Mouse (Mus musculus) layer of hippocampus, postnatal 10 days (tissue): Measurements from ENCODE around the gene Ano1. TPM values are rescaled to one million over a fixed set of nuclear protein-coding genes. Genes with fewer than 3 reads are reported as not detected.

Source experiments
- DNase-seq, 2 experiments: peaks; one replicate each; pipeline ENCODE4 v3.0.0; 2021; ENCODE audit warnings: low spot score in 2 of 2
- total RNA-seq, 2 experiments: library from RNA; stranded (reverse); gene quantifications; 2 replicates each; pipeline ENCODE4 v1.2.3; 2021

Gene Ano1
- total RNA-seq, 2 experiments from 2014 or later: 3.6 to 5.0 TPM

DNA sequence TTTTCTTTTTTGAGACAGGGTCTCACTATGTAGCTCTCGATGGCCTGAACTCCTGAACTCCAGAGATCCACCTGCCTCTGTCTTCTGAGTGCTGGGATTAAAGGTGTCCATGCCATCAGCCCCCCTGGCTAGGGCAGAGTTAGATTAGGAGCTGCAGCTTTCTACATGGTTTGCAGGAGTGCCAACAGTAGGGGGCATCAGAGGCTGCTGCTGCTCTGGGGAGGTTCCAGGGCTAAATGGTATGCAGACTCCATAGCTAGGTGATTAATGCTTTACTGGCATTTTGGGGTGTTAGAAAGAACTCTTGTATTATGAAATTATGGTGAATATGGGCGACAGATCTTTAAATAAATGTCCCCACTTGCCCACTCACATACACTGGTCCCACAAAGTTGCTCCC is 164.5 kb downstream of the Ano1 start:
- peak; percentile 69 to 78 for DNase-seq

DNA sequence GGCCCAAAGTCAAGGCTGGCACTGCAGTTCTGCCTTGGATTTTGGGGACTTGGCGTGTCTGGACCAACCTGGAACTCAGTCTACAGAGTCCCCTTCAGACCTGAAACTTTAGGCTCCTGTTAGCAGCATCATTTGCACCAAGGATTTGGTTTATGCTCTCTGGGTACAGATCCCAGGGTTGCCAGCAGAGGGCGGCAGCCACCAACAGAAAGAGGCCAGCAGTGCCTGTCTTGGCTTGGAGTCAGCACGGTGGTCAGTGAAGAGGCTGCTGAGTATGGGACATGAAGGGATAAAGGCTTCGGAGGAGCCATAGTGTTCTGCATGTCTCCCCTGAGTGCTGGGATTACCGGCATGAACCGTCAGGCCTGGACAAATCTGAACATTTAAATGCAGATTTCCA is 166.1 kb downstream of the Ano1 start:
- peak; percentile 88 for DNase-seq

DNA sequence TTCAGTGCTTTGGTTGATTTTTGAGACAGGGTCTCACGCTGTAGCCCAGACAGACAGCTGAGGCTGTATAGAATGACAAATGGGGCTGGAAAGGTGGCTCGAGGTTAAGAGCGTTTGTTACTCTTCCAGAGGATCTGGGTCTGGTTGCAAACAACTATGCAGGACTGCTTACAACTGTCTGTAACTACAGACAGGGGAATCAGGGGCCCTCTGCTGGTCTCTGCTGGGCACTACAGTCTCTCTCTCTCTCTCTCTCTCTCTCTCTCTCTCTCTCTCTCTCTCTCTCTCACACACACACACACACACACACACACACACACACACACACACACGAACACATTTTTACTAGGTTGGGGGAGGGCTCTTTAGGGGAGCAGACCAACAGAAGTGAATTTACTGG is 168.2 kb downstream of the Ano1 start:
- DNase-seq: peak; percentile 49 to 67

DNA sequence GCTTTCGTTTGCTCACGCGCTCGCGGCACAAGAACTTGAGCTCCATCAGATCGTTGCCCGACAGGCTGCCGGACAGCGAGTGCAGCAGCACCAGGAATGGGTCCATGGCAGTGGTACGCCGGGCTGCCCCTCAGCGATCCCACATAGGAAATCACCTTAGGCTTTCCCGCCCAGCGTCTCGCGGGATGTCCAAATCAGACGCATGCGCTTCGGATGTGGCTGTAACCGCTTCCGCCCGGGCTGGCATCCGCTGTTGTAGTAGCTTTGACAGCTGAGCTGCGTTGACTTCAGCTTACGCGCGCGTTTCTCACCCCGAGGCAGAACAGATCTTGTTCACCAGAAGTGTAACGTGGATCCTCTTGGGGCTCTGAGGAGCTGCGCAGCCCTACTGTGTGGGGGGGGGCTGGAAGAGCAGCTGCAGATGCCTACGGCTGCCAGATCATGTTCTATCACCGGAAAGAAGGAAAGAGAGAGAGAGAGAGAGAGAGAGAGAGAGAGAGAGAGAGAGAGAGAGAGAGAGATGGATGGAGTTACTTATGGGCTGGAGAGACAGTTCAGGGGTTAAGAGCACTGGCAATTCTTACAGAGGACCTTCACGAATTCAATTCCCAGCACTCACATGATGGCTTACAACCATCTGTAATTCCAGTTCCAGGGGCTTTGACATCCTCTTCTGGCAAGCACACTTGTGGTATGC is 169.3 kb downstream of the Ano1 start, which contains the start of gene Fadd:
TSS of gene Fadd (minus strand) at position 180 of the 697 bp plus-strand sequence.
- peak; percentile 98 for DNase-seq

DNA sequence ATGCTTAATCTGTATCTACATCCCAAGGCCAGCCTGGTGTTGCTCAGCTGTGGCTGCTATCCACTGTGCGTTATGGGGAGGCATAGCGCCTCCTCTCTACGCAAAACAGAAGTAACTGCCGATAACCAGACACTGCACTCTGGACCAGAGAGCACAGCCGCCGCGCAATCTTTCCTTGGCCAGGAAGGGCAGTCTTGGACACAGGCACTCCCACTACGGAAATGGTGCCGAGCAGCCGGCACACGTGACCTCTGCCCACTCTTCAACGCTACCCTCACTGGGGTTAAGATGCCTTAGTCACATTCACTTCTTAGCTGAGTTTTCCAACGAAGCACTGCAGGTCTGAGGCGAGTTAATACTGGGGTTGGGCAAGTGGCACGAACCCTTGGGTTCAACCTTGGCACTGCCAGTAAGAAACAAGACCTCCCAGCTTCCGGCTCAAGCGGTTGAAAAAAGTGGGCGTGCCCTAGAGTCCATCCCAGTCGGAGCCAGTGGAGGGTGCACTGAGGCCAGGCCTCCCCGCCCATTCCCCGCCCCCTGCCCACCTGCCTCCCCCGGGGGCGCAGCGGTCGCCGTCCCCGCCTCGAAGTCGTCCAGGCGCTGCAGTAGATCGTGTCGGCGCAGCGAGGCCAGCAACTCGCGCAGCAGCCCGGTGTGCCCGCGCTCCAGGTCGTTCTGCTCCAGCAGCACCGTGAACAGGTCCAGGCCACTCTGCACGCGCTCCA is 170.1 kb downstream of the Ano1 start:
- DNase-seq: peak; percentile 65 to 71

DNA sequence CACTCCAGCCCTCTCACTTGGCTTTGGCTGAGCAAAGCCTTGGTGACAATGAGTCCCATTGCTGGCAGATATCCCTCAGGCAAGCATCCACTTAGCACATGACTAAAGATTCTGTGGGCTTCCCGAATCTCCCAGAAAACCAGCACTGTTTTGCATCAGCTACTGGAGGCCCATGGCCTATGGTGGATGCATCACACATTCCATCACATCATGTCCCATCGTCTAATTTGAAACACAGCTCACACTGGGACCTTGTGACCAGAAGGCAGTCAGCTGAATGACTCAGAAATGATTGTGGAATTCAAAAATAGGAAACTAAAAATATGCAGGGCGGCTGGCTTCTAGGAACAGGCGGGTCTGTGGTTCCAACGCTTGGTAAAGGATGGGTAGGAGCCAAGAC is 173.9 kb downstream of the Ano1 start:
- no peak for DNase-seq

DNA sequence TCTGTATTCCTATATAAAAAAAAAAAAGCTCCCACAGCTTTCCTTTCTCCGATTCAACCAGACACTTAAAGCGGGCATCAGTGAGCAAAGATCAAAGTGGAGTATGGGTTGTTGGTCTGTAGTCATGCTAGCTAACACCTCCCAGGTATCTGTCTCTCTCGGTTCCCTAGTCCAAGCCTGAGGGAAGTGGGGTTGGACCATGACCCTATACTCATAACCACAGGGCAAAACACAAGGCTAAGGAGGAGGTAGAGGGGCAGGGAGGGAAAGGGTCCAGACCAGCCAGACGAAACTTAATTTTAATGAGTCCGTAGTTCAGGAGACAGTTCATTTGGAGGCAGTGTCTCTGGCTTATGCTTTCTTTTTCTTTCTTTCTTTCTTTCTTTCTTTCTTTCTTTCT is 179.5 kb downstream of the Ano1 start:
- DNase-seq: no peak

DNA sequence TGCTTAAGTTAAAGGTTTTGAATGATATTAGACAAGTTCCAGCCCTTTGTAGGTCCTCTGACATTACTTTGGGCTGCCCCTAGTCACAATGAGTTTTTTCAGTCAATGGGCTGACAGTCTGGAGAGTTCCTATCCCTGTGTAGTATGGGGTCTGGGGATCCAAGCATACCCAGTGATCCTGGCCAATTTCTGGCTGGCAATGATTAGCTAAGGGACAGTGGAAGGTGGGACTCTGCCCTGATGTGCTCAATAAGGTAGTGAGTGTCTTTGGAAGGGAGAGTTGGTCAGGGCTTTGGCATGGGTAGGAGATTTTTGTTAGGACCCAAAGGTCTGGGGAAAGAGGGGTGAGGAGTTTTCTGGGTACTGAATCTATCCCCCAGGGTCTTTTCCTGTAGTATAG is 180.2 kb downstream of the Ano1 start:
- no peak for DNase-seq

DNA sequence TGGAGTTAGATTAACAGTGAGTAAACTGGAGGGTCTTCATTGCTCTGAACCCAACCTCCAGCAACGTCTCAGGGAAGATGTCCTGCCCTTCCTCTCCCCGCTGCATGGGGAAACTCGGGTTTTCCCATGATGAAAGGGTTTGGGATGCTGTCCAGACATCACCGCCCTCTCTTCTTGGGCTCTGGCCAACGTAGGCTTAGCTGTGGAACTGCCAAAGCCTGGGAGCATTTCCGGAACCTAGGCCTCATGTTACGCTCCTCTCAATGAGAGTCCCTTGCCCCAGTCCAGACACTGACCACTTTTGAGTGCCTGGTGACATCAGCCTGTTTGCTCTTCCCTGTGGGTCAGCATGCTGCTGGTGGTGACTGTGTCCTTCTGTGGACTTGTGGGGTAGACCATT is 182.3 kb downstream of the Ano1 start:
- DNase-seq: peak in 1 of 2 experiments; percentile 23

DNA sequence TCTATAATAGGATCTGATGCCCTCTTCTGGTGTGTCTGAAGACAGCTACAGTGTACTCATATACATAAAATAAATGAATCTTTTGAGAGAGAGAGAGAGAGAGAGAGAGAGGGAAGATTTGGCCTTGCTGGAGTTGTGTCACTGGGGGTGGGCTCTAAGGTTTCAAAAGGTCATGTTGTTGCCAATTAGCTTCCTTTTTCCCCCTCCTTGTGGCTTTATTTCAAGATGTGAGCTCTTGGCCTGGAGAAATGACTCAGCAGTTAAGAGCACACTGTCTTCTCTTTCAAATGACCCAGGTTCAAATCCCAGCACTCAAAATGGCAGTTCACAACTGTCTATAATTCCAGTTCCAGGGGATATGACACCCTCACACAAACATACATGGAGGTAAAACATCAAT is 183.7 kb downstream of the Ano1 start:
- DNase-seq: no peak

DNA sequence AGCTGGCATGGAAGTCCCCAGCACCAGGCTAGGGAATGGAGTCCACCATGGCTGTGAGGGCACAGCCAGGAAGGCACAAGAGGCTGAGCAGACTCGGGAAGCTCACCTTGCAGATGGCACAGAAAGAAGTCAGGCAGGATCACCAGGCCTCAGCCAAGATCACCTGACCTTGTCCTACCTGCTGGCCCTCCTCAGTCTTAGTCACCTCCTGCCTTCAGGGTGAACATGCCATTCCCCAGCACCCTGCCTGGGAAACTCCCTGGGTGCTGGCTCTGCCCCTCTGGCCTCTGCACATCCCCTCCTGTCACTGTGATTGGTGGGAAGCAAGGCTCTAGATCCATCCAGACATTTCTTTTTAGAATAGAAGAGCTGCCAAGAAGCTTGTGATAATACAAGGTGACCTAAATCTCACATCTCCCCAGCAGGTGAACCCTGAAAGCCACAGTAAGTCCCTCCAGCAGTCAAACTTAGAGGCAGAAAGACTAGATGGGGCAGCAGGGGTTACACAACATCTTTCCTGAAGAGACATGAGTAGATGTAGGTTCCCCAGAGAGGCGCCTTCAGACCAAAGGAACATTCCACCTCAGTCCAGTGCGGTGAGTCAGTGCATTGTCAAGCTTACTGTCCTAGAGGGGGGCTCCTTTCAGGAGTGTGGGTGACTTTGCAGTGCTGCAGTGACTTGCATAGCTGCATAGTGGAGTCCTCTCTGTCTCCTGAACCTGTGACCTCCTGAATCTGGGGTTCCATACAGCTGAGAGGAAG is 184.7 kb downstream of the Ano1 start:
- no peak for DNase-seq

DNA sequence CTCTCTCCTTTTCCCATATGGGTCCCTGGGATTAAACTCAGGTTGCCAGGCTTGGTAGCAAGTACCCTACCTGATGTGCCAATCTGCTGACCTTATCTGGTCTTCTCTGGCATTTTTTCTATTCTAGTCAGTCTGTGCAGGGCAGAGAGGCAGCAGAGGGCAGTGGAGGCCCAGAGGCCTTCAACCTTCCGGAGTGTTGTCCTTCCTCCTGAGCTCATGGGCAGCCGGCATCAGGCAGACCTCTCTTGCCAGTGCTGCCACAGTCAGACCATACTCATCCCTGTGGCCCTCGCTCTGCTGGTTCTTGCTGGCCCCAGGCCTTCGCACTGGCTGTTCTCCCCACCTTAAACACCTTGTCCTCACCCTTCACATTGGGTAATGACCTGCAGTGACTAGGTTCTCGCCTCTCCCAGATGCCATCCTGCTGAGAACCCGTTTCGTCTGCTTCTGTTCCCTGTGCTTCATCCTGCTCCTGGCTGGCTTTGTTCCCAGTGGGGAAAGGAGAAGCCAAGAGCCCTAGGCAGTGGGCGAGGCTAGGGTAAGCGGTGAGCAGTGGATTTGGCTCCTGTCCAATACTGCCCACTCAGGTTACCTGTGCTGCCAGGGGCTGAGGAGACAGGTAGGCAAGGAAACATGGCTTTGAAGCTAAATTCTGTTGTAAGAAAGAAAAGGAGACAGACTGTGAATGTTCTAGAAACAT is 188.2 kb downstream of the Ano1 start:
- no peak for DNase-seq

DNA sequence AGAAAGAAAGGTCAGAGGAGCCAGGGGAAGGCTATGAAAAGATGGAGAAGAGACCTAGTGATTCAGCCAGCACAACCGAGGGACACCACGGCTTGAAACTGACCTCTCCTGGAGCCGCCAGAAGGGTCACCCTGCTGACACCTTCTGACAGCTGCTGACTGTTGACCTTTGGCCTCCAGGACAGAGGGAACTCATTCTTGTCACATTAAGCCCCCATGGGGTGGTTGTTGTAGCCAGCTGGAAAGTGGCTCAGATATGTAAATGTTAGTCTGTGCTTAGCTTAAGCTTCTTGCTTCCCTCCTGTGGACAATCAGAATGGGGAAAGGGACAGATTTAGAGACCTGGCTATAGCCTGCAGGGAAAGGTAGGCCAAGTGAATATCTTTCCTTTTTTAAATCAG is 189.8 kb downstream of the Ano1 start:
- DNase-seq: no peak

DNA sequence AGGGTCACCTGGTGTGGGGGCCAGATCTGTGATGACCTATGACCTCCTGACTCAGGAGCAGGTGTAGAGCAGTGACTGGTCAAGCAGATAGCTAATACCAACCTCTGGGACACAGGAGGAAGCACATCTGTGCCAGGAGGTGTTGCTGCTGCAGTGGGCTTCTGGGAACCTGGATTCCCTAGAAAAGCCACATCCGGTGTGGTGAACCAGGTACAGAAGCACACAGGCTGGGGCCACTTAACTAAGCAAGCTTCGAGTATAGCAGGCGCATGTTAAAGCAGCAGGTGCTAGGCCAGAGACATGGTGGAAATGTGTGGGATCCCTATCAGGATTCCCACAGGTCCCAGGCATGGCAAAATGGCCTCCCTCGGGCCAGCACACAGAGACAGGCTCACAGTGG is 191.2 kb downstream of the Ano1 start:
- no peak for DNase-seq

DNA sequence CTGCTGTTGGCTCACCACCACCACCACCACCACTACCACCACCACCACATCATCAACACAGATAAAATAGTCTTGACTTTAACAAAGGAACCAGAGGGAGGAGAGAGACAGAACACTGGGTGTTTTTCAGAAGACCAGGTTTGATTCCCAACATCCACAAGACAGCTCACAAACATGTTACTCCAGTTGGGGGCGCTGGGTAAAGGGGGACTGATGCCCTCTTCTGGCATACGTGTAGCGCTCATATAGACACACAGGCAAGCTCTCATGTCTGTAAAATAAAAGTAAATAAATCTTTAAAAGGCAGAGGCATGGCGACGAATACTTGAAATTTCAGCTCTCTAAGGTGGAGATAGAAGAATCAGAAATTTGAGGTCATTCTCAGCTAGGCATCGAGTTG is 193.2 kb downstream of the Ano1 start:
- no peak for DNase-seq

DNA sequence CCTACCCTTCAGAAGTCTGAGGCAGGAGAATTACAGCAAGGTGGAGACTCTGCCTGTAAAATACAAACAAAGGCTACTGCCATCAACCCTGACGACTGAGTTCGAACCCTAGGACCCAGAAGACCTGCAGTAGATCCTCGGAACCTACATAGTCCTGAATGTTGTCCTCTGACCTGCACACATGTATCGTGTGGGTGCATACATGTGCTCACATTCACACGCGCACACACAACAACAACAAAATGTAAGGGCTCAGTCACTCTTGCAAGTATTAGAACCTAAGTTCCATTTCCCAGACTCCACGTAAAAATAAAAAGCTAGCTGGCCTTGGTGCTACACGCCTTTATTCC is 197.7 kb downstream of the Ano1 start:
- DNase-seq: no peak

DNA sequence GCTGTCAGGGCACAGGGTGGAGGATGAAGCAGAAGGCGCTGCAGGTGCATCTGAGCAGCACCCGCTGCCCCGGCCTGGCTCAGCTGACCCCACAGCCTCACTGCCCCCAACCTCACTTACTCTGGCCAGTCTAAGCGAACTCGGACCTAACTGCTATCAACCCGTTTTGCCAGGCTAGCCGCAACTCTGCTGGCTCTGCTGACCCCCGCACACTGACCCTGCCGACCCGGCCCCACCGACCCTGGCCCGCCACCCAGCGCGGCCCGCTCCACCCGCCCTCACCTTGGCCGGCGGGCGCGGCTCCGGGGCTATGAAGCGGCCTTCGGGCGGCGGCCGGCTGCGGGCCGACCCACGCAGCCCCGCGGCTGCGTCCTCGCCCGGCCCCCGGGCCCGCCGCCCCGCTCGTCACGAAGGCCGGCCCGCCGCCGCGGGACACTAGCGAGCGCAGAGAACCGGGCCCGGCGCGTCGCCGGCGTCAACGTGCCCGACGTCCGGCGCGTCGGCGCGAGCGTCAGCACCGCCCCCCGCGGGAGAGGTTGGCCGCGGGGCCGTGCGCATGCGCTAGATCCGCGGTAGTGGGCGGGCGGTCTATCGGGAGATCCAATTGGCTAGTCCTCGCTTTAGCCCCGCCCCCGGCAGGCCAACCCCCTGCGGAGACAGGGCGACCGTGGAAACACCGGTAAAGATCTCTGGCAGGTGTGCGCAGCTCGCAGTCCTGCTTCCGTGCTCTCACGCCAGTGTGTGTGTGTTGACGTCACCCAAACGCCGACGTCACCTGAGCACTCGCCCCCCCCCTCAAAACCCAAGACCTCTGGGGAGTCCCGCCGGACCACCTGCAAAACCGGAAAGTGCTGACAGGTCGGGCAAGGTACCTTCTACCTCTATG is 198.3 kb downstream of the Ano1 start, which contains the start of gene Ppfia1:
TSS of gene Ppfia1 (minus strand) at position 493 of the 886 bp plus-strand sequence.
- peak; percentile 98 to 99 for DNase-seq

DNA sequence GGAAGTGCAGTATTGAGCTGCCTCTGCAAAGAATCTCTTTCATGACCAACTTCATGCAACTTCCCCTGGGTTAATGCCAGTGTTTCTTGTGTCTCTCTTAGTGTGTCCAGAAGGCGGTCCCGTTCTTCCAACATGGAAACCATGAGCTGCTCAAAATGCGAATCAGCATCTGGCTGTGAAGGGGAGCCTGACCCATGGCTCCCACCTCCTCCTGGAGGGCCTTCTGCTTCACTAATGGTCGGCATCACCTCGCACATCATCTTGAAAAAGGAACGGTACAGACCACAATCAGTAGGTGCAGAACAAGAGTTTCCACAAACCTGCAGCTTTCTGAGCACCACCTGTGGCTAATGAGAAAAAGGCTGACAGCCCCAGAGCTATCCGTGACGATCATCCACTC is 199.5 kb downstream of the Ano1 start:
- no peak for DNase-seq

DNA sequence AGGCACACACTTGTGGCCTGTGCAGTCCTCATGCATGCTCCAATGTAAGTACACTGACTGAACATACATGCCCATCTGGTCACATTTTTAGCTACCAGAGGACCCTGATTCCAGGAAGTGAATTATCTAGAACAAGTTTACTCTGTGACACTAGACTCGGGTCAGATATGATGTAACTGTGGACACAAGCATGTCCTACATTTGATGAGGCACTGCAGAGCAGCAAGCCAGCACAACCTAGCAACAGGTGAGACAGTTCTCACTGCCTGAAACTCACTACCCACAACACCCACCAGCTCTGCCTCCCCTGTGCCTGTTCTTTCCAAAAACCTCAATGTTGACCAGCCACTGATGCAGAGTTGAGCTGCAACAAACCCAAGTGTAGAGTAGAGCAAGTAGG is 201.0 kb downstream of the Ano1 start:
- DNase-seq: no peak

DNA sequence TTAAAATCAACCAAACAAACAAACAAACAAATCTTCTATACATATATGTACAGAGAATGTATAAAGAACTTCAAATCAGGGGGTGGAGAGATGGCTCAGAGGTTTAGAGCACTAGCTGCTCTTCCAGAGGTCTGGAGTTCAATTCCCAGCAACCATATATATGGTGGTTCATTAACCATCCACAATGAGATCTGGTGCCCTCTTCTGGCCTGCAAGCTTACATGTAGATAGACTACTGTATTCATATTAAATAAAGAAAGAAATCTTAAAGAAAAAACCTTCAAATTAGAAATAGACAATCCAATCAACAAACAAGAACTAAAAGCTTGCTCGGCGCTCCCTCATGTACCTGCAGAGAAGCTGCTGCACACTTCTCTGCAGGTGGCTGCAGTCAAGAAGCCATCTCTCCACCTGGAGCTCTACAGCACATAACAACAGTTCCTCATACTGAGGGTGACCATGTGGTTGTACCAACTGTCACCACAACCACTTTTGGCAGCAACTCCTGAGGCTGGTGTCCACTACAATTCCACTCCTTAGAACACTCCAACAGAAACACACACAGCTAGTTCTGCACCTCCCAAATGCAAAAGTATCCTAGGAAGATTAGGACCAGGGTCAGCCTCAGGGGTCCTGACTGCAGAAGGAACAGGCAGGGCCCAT is 201.7 kb downstream of the Ano1 start:
- DNase-seq: no peak
